Mouse (Mus musculus) liver, embryonic 13.5 days (tissue): ENCODE measurements around the gene Mbl2. TPM values are rescaled to one million over a fixed set of nuclear protein-coding genes. Genes with fewer than 3 reads are reported as not detected.

Experiments
- microRNA-seq: library from miRNA; unstranded; fragments of <30 nt; microRNA quantifications from one replicate; pipeline ENCODE4, GENCODE M21; 2016
- polyA plus RNA-seq: library from polyadenylated mRNA; unstranded; fragments of >200 nt; fragmentation: Nextera tagmentation; extraction: Ambion mirVana; gene quantifications from 2 replicates; pipeline ENCODE4 v1.2.1, GENCODE M21; 2015

The Mbl2 gene
- polyA plus RNA-seq, 1 experiment from 2014 or later: 0.71 TPM

Small RNA genes within 50 kb of the gene (microRNA-seq; reads per million reads assigned to microRNA genes)
- gene Gm24108: not detected

Other genes starting within 250 kb of the Mbl2 start
- gene Trpd52l3, start 229.2 kb upstream of the Mbl2 start, polyA plus RNA-seq: not detected in 2 replicates
- gene Uhrf2, start 202.4 kb upstream of the Mbl2 start, polyA plus RNA-seq: 30.5 and 31.3 TPM in 2 replicates
- gene Gldc, start 57.5 kb upstream of the Mbl2 start, polyA plus RNA-seq: 18.8 and 24.0 TPM in 2 replicates